Mouse (Mus musculus) midbrain, embryonic 16.5 days (tissue): ENCODE results near the gene B3gnt2. TPM values are rescaled to one million over a fixed set of nuclear protein-coding genes. Genes with fewer than 3 reads are reported as not detected.

Source experiments
- ATAC-seq: fragments of 200-750 bp; cut with Nextera tagmentation; 2 replicates; pipeline ENCODE4 v1.8.0; 2017; ENCODE audit warnings: moderate TSS enrichment
- H3K27ac ChIP-seq: fragments of 300-500 bp; sonication (generic); 2 replicates; pipeline ENCODE4 v1.5.1; 2014; ENCODE audit warnings: mild to moderate bottlenecking, low read length, mixed read lengths
- H3K27me3 ChIP-seq: fragments of 300-500 bp; sonication (generic); 2 replicates; pipeline ENCODE4 v1.6.1; 2014; ENCODE audit warnings: low read depth, low read length, mixed read lengths; ENCODE audit not compliant: control insufficient read depth, insufficient read depth
- H3K36me3 ChIP-seq: fragments of 300-500 bp; sonication (generic); 2 replicates; pipeline ENCODE4 v1.6.1; 2014; ENCODE audit warnings: mild to moderate bottlenecking, low read length, moderate library complexity, mixed read lengths; ENCODE audit not compliant: control insufficient read depth, insufficient read depth
- H3K4me1 ChIP-seq: fragments of 300-500 bp; sonication (generic); 2 replicates; pipeline ENCODE4 v1.6.1; 2014; ENCODE audit warnings: mild to moderate bottlenecking, low read length, mixed read lengths; ENCODE audit not compliant: control insufficient read depth, insufficient read depth
- H3K4me2 ChIP-seq: fragments of 300-500 bp; sonication (generic); 2 replicates; pipeline ENCODE4 v1.6.1; 2014; ENCODE audit warnings: mild to moderate bottlenecking, low read length, mixed read lengths
- H3K4me3 ChIP-seq: fragments of 300-500 bp; sonication (generic); 2 replicates; pipeline ENCODE4 v1.5.1; 2014; ENCODE audit warnings: low read depth, mild to moderate bottlenecking, low read length, moderate library complexity, mixed read lengths
- H3K9ac ChIP-seq: fragments of 300-500 bp; sonication (generic); 2 replicates; pipeline ENCODE4 v1.6.1; 2014; ENCODE audit warnings: low read depth, low read length, mixed read lengths
- H3K9me3 ChIP-seq: fragments of 300-500 bp; sonication (generic); replicated peaks from 2 replicates; pipeline ENCODE4 v1.6.1; 2014; ENCODE audit warnings: mild to moderate bottlenecking, low read length, mixed read lengths; ENCODE audit not compliant: control insufficient read depth, poor library complexity, severe bottlenecking
- WGBS: fragments of 180-500 bp; shearing (Covaris S2); extraction: QIAGEN DNeasy Blood & Tissue Kit; methylation state at CpG from one replicate; pipeline ENCODE4 v1.1.7; 2014; 5-methylcytosine and 5-hydroxymethylcytosine counted together
- polyA plus RNA-seq: library from polyadenylated mRNA; unstranded; fragments of >200 nt; fragmentation: Nextera tagmentation; extraction: Ambion mirVana; gene quantifications from 2 replicates; pipeline ENCODE4 v1.2.1, GENCODE M21; 2015

The B3gnt2 gene
- polyA plus RNA-seq, 1 experiment from 2014 or later, result 3.5 TPM

DNA sequence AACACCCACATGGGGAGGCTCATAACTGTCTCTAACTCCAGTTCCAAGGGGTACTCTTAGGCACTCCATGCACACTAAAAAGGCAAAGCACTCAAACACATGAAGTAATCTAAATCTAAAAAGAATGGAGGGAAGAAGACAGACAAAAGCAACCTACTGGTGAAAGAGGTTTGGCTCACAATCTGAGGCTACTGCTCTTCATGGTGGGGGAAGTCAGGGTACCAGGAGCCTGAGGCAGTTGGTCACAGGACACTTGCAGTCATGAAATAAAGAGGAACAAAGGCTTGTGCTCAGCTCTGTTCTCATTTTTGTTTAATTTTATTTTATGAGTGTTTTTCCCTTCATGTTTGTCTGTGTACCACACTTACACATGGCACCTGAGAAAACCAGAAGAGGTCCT, 45.6 kb downstream of the B3gnt2 start:
- H3K27ac ChIP-seq, result no peak overlapping the region
- no peak for ATAC-seq
- no peaks in the 10 kb centered on the region for H3K4me1 ChIP-seq
- no peak overlapping the region for H3K4me2 ChIP-seq
- H3K27me3 ChIP-seq, result no peaks in the 10 kb centered on the region
- no peak overlapping the region for H3K9ac ChIP-seq
- no peaks in the 10 kb centered on the region for H3K9me3 ChIP-seq
- no peaks in the 10 kb centered on the region for H3K36me3 ChIP-seq
- no peak overlapping the region for H3K4me3 ChIP-seq

DNA sequence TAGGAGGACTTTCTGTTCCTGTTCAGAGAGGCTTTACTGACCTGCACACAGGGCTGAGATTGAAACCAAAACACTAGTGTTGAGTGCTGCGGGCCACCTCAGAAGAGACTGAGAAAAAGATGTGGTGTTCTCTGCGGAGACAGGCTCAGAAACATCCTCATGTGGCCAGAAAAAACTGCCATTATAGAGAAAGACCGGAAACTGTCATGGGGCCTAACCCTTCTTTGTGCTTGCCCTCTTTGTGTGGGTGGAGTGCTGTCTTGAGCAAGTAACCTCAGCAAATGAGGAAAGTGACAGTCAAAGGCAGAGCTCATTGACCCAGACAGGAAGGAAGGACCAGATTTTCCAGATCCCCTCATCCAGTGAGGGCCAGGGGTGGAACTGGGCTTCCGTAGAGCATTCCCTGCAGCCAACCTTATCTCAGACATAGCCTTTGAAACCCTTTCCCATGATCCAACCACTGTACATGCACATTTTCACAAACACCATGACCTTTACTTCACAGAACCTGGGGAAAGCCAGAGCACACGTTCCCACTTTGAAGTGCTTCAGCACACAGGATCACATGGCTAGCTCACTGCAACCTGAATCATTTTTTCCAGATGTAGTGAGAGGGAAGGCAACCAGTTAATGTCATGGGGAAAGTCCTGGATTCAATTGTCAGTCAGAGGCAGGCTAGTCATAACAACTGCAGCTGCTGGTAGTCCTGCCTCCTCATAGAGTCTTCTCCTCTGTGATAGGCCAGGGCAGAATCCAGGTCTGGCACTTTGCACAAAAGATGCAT, 46.6 kb downstream of the B3gnt2 start:
- H3K9ac ChIP-seq, result no peak overlapping the region
- no peaks in the 10 kb centered on the region for H3K36me3 ChIP-seq
- 87% methylated on average over 5 of the region's 5 CpGs for WGBS
- no peaks in the 10 kb centered on the region for H3K27me3 ChIP-seq
- ATAC-seq, result no peak
- H3K4me2 ChIP-seq, result no peak overlapping the region
- H3K27ac ChIP-seq, result no peak overlapping the region
- no peak overlapping the region for H3K4me3 ChIP-seq
- no peaks in the 10 kb centered on the region for H3K4me1 ChIP-seq
- H3K9me3 ChIP-seq, result no peaks in the 10 kb centered on the region

DNA sequence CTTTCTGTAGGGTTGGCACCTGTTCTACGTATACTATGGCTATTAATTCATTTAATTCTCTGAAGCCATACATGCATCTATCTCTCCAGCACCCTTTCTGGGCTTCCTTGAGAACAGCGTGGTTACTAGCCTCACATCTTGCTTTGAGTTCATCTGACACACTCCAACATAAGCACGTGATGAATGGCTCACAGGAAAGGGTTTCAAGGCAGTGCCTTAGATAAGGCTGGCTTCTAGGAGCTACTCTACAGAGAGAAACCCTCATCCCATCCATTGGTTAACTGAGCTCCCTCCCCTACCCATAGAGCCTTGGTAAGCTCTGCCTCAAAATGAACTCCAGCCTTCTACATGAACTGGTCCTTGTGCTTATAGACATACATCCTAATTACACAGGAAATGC, 47.3 kb downstream of the B3gnt2 start:
- 90% methylated on average over 3 of the region's 3 CpGs for WGBS
- Histone ChIP-seq H3K27me3 (no peaks in the 10 kb centered on the region), H3K9ac (no peak overlapping the region), H3K4me1 (no peaks in the 10 kb centered on the region), H3K27ac (no peak overlapping the region), H3K4me3 (no peak overlapping the region), H3K36me3 (no peaks in the 10 kb centered on the region), H3K9me3 (no peaks in the 10 kb centered on the region), H3K4me2 (no peak overlapping the region)
- no peak for ATAC-seq

DNA sequence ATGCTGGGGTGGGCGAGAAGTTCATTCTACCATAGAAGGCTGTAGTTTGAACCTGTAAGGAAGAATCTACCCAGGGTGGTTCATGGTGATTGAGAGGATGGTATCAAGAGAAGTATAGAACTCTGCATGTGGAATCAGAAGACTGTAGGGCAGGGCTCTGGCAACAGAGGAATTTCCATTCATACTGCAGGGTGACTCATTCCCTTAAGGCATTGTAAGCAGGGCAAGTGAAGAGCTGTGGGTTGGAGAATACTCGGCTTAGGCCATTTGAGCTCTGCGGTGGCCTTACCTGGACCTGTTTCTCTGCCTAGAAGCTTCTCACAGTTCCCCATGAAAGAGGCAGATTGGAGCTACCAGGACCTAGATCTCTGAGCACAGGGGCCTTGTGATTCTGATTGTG, 49.3 kb downstream of the B3gnt2 start:
- WGBS, result 92% methylated on average over 3 of the region's 3 CpGs

DNA sequence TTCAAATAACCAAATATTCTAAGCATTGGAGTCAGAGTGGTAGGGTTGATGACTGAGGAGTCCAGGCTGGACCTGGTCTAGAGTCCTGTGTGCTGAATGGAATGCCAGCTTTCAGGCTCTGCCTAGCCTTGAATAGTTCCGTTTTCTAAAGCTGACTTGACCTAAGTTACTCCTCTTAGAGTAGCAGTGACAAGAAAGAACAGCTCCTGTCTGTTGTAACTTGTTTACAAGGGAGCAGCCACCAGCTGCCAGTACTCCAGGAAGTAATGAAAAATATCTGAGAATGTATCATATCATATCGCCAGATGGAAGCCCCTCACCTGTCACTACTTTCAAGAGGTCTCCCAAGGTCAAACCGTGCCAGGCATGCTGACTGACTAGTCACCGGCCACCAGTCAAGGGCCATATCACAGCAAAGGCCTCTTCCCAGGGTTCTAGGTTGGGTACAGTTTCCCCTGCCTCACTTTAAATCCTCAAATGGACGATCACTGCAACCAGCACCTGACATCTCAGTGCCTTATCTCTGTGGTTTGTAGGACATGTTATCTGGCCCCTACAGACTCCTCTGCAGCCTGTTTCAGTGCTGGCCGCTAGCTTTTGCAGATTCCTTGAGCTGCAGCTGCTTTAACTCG, 51.2 kb downstream of the B3gnt2 start:
- H3K36me3 ChIP-seq, result no peaks in the 10 kb centered on the region
- ATAC-seq, result no peak
- 87% methylated on average over 7 of the region's 7 CpGs for WGBS

More for the DNA sequence above, 49.3 kb downstream of the B3gnt2 start:
- H3K4me1 ChIP-seq, result no peaks in the 10 kb centered on the region
- H3K27me3 ChIP-seq, result no peaks in the 10 kb centered on the region
- H3K9me3 ChIP-seq, result no peaks in the 10 kb centered on the region
- H3K4me2 ChIP-seq, result no peak overlapping the region
- no peaks in the 10 kb centered on the region for H3K36me3 ChIP-seq
- ATAC-seq, result no peak
- no peak overlapping the region for H3K27ac ChIP-seq
- H3K9ac ChIP-seq, result no peak overlapping the region
- no peak overlapping the region for H3K4me3 ChIP-seq

DNA sequence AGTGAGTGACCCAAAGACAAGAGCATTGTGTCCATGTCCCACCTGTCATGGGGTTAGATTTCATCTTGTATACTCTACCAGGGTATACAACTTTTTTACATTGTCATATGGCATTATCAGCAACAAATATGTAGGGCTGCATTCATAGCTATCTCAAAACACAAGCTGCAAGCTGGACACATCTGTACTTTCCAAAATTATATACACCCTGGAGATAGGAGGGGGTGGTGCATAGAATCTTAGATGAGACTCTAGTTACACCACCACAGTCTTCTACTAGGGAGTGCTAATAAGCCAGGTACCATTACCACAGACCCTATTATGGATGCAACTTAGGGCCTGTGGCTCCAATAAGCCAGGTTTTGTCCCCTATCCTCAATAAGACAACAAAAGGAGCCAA, 52.7 kb downstream of the B3gnt2 start:
- no peak overlapping the region for H3K9ac ChIP-seq
- ATAC-seq, result no peak
- H3K4me3 ChIP-seq, result no peak overlapping the region
- H3K4me2 ChIP-seq, result no peak overlapping the region
- no peaks in the 10 kb centered on the region for H3K36me3 ChIP-seq
- H3K9me3 ChIP-seq, result no peaks in the 10 kb centered on the region
- no peaks in the 10 kb centered on the region for H3K4me1 ChIP-seq
- no peaks in the 10 kb centered on the region for H3K27me3 ChIP-seq
- H3K27ac ChIP-seq, result no peak overlapping the region

More for the DNA sequence above, 51.2 kb downstream of the B3gnt2 start:
- Histone ChIP-seq H3K4me2 (no peak overlapping the region), H3K4me1 (no peaks in the 10 kb centered on the region), H3K9ac (no peak overlapping the region), H3K4me3 (no peak overlapping the region), H3K27ac (no peak overlapping the region), H3K27me3 (no peaks in the 10 kb centered on the region), H3K9me3 (no peaks in the 10 kb centered on the region)

DNA sequence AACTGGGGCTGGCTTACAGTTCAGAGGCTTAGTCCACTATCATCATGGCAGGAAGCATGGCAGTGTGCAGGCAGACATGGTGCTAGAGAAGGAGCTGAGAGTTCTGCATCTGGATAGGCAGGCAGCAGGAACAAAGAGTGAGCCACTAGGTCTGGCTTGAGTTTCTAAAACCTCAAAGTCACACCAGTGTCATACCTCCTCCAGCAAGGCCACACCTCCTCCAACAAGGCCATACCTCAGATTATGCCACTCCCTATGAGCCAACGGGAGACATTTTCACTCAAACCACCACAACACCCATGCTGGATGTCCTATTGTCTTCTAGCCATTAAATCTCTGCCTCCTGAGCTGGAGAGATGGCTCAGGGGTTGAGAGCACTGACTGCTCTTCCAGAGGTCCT, 55.6 kb downstream of the B3gnt2 start:
- Histone ChIP-seq H3K27ac (no peak overlapping the region), H3K9ac (no peak overlapping the region), H3K4me2 (no peak overlapping the region), H3K27me3 (no peaks in the 10 kb centered on the region), H3K9me3 (no peaks in the 10 kb centered on the region), H3K36me3 (no peaks in the 10 kb centered on the region), H3K4me1 (no peaks in the 10 kb centered on the region), H3K4me3 (no peak overlapping the region)
- ATAC-seq, result no peak
- 78% methylated on average over 1 of the region's 1 CpGs for WGBS

DNA sequence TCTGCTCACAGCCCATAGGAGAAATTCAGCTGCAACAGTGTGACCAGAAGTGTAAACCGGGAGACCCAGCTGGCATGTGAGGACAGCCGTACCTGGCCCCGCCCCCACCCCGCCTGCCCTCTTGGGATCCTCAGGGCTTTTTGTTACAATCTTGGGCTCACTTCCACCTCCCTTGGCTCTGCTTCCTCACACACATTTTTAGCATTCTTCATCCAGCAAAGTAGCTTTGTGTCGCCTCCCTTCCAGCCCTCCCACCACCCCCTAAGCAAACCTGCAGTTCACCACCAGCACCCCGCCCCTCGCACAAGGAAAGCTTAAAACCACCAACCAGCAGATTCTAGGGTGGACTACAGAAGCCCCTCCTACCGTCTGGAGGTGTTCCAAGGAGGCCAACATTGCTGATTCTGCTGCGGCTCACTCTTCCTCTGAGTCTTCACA, 60.8 kb downstream of the B3gnt2 start:
- Histone ChIP-seq H3K4me1 (no peaks in the 10 kb centered on the region), H3K9ac (no peak overlapping the region), H3K9me3 (no peaks in the 10 kb centered on the region), H3K27me3 (no peaks in the 10 kb centered on the region), H3K4me3 (no peak overlapping the region), H3K4me2 (no peak overlapping the region), H3K27ac (no peak overlapping the region), H3K36me3 (no peaks in the 10 kb centered on the region)
- ATAC-seq, result no peak
- 26% methylated on average over 9 of the region's 9 CpGs for WGBS

DNA sequence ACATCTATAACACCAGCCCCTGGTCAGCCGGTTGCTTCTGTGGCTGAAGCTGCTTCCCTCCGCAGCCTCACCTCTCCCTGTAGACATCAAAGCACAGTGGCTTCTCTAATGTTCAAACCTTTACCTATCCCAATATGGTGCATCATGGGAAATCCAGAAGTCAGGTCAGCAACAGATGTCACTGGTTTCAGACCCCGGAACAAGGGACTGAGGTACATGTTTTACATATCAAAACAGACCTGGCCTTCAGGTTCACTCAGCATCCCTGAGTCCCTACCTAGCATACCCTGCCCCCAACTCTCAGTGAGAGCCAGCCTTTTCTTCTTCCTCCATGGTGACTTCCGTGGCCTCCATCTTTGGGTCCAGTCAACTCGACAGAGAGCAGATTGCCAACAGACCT, 61.8 kb downstream of the B3gnt2 start:
- Histone ChIP-seq H3K4me1 (no peaks in the 10 kb centered on the region), H3K4me2 (no peak overlapping the region), H3K27me3 (no peaks in the 10 kb centered on the region), H3K36me3 (no peaks in the 10 kb centered on the region), H3K4me3 (no peak overlapping the region), H3K27ac (no peak overlapping the region), H3K9ac (no peak overlapping the region), H3K9me3 (no peaks in the 10 kb centered on the region)
- WGBS, result 68% methylated on average over 5 of the region's 5 CpGs
- no peak for ATAC-seq
